Mouse (Mus musculus) CH12.LX (cell line): ENCODE data around the gene Sphkap. TPM values are rescaled to one million over a fixed set of nuclear protein-coding genes. Genes with fewer than 3 reads are reported as not detected.

Experiments used
- DNase-seq: peaks from one replicate; pipeline ENCODE4 v3.0.0-alpha.2; 2013; ENCODE audit errors: extremely low read depth
- H3K27ac ChIP-seq: 2 replicates; pipeline ENCODE4 v1.5.1; 2012; ENCODE audit warnings: low read depth, mild to moderate bottlenecking, control low read depth, moderate library complexity; ENCODE audit not compliant: insufficient read depth
- H3K27me3 ChIP-seq: replicated peaks from 2 replicates; pipeline ENCODE3; 2012; ENCODE audit warnings: inconsistent platforms
- H3K36me3 ChIP-seq, 2 experiments: replicated peaks in 1 of 2; 2 replicates each; pipeline versions ENCODE3 to v1.6.1; 2012; ENCODE audit warnings: inconsistent platforms in 1 of 2, low read length in 1 of 2, mild to moderate bottlenecking in 1 of 2, mixed read lengths in 1 of 2, moderate library complexity in 1 of 2; ENCODE audit not compliant: control insufficient read depth in 1 of 2, insufficient read depth in 1 of 2
- H3K4me1 ChIP-seq, 2 experiments: 2 replicates each; pipeline ENCODE4 v1.6.1; 2012; ENCODE audit warnings: inconsistent platforms in 1 of 2, moderate library complexity in 1 of 2; ENCODE audit not compliant: insufficient read depth in 2 of 2, control insufficient read depth in 1 of 2
- H3K4me2 ChIP-seq: 2 replicates; pipeline ENCODE4 v1.6.1; 2012; ENCODE audit warnings: low read depth, mild to moderate bottlenecking, control low read depth; ENCODE audit not compliant: poor library complexity, insufficient read depth, severe bottlenecking
- H3K4me3 ChIP-seq, 3 experiments: fragments of 150-350 bp in 1 of 3; sonication (generic) in 1 of 3; replicated peaks in 1 of 3; 2 replicates each; pipeline versions ENCODE3 to v1.5.1; 2011 to 2012; ENCODE audit warnings: low read depth in 2 of 3, low read length in 2 of 3, mild to moderate bottlenecking in 2 of 3, moderate library complexity in 2 of 3, control low read depth in 1 of 3, improper control_type of control experiment in 1 of 3, inconsistent platforms in 1 of 3, mixed read lengths in 1 of 3; ENCODE audit not compliant: poor library complexity in 1 of 3
- H3K79me2 ChIP-seq: replicated peaks from 2 replicates; pipeline ENCODE4 v1.6.1; 2012; ENCODE audit warnings: mild to moderate bottlenecking, moderate library complexity; ENCODE audit not compliant: control insufficient read depth, poor library complexity, insufficient read depth, severe bottlenecking; ENCODE audit errors: extremely low read depth
- H3K9ac ChIP-seq: 2 replicates; pipeline ENCODE4 v1.6.1; 2012; ENCODE audit warnings: low read depth, mild to moderate bottlenecking, control low read depth, moderate library complexity; ENCODE audit not compliant: insufficient read depth
- H3K9me3 ChIP-seq: replicated peaks from 2 replicates; pipeline ENCODE3; 2012; ENCODE audit warnings: low read length, inconsistent platforms, mixed read lengths
- BHLHE40 ChIP-seq: IDR thresholded peaks from 2 replicates; pipeline ENCODE4 v1.6.1; 2011; ENCODE audit warnings: mild to moderate bottlenecking, low read depth, low read length, improper control_type of control experiment
- CHD2 ChIP-seq: IDR thresholded peaks from 2 replicates; pipeline ENCODE4 v1.6.1; 2011; ENCODE audit warnings: low read length, improper control_type of control experiment
- CTCF ChIP-seq, 2 experiments: IDR thresholded peaks in 1 of 2; conservative IDR thresholded peaks in 1 of 2; 2 replicates each; pipeline ENCODE4 v1.5.1; 2011 to 2012; ENCODE audit warnings: low read depth in 2 of 2, low read length in 2 of 2, improper control_type of control experiment in 1 of 2, inconsistent platforms in 1 of 2, mild to moderate bottlenecking in 1 of 2, moderate library complexity in 1 of 2
- ETS1 ChIP-seq: conservative IDR thresholded peaks from 2 replicates; pipeline ENCODE4 v1.6.1; 2012; ENCODE audit warnings: low read depth, mild to moderate bottlenecking, inconsistent platforms, low read length, improper control_type of control experiment, moderate library complexity
- JUN ChIP-seq: IDR thresholded peaks from 2 replicates; pipeline ENCODE4 v1.6.1; 2011; ENCODE audit warnings: low read depth, mild to moderate bottlenecking, low read length, improper control_type of control experiment, moderate library complexity; ENCODE audit not compliant: insufficient read depth
- KAT2A ChIP-seq: IDR thresholded peaks from 2 replicates; pipeline ENCODE4 v1.6.1; 2012; ENCODE audit warnings: low read length, improper control_type of control experiment, inconsistent platforms; ENCODE audit not compliant: insufficient replicate concordance
- MAX ChIP-seq: IDR thresholded peaks from 2 replicates; pipeline ENCODE4 v1.6.1; 2011; ENCODE audit warnings: low read length, improper control_type of control experiment
- MAZ ChIP-seq: IDR thresholded peaks from 2 replicates; pipeline ENCODE4 v1.6.1; 2012; ENCODE audit warnings: low read depth, mild to moderate bottlenecking, inconsistent platforms, low read length, improper control_type of control experiment, moderate library complexity
- MXI1 ChIP-seq: IDR thresholded peaks from 2 replicates; pipeline ENCODE4 v1.6.1; 2011; ENCODE audit warnings: mild to moderate bottlenecking, low read depth, low read length, improper control_type of control experiment
- NELFE ChIP-seq: IDR thresholded peaks from 2 replicates; pipeline ENCODE4 v1.6.1; 2011; ENCODE audit warnings: low read depth, low read length, improper control_type of control experiment
- POLR2A ChIP-seq: IDR thresholded peaks from 2 replicates; pipeline ENCODE4 v1.6.1; 2011; ENCODE audit warnings: low read depth, mild to moderate bottlenecking, improper control_type of control experiment, low read length
- RAD21 ChIP-seq: IDR thresholded peaks from 2 replicates; pipeline ENCODE4 v1.6.1; 2011; ENCODE audit warnings: low read depth, mild to moderate bottlenecking, low read length, improper control_type of control experiment, moderate library complexity
- RCOR1 ChIP-seq: conservative IDR thresholded peaks from 2 replicates; pipeline ENCODE4 v1.6.1; 2012; ENCODE audit warnings: low read depth, mild to moderate bottlenecking, inconsistent platforms, low read length, improper control_type of control experiment
- SMC3 ChIP-seq: IDR thresholded peaks from 2 replicates; pipeline ENCODE4 v1.6.1; 2011; ENCODE audit warnings: low read depth, low read length, improper control_type of control experiment
- UBTF ChIP-seq: IDR thresholded peaks from 2 replicates; pipeline ENCODE4 v1.6.1; 2012; ENCODE audit warnings: low read depth, mild to moderate bottlenecking, inconsistent platforms, low read length, improper control_type of control experiment, moderate library complexity
- USF2 ChIP-seq: conservative IDR thresholded peaks from 2 replicates; pipeline ENCODE4 v1.6.1; 2011; ENCODE audit warnings: low read depth, low read length, improper control_type of control experiment
- ZC3H11A ChIP-seq: IDR thresholded peaks from 2 replicates; pipeline ENCODE4 v1.6.1; 2012; ENCODE audit warnings: low read depth, mild to moderate bottlenecking, inconsistent platforms, low read length, improper control_type of control experiment
- ZKSCAN1 ChIP-seq: IDR thresholded peaks from 2 replicates; pipeline ENCODE4 v1.6.1; 2012; ENCODE audit warnings: low read depth, inconsistent platforms, low read length, improper control_type of control experiment, borderline replicate concordance
- ZMIZ1 ChIP-seq: IDR thresholded peaks from 2 replicates; pipeline ENCODE4 v1.6.1; 2012; ENCODE audit warnings: low read depth, mild to moderate bottlenecking, inconsistent platforms, low read length, improper control_type of control experiment
- dilution Hi-C: fragments of 300-500 bp; cut with MboI; formaldehyde crosslinking; loops from 2 replicates; pipeline ENCODE4 v1.14.3; 2020; ENCODE audit warnings: low sequenced_read_pairs; ENCODE audit not compliant: extremely low pct_unique_long_range_greater_than_20kb, extremely low pct_ligation_motif_present
- in situ Hi-C: fragments of 300-500 bp; cut with MboI; formaldehyde crosslinking; loops from 3 replicates; pipeline ENCODE4 v1.14.3; 2019; ENCODE audit warnings: low sequenced_read_pairs, low pct_ligation_motif_present, low pct_unique_long_range_greater_than_20kb, mixed read lengths
- polyA plus RNA-seq: library from polyadenylated mRNA; unstranded; fragments of >175 nt; gene quantifications from 2 replicates; pipeline ENCODE4 v1.2.1, GENCODE M21; 2012; ENCODE audit warnings: low read depth; ENCODE audit not compliant: insufficient read length
- total RNA-seq, 2 experiments: library from RNA; depleted of rRNA; stranded (reverse); fragments of 300-350 nt in 1 of 2; fragments of >200 nt in 1 of 2; gene quantifications; 2 replicates each; pipeline ENCODE4 v1.2.3; 2012 to 2014

Gene Sphkap
- total and polyA plus RNA-seq, 3 experiments = not detected

DNA sequence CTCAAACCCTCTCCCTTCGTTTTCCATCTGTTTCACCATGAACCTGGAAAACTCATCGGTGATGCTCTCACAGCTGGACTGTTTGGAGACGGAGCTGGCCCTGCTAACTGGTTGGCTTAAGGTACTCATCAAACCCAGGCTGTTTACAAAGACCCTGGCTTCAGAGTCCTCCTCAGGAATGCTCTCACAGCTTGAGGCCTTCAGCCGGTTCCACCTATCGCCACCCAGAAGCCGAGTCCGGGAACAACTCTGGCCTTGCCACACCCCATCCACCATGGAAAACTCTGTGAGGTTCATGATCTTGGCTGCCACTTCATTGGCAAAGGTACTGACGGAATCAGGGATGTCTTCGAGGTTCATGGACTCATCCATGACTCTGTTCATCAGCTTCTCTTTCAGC lies 131.4 kb downstream of the Sphkap start:
- H3K4me2 ChIP-seq = no peak overlapping the region
- no peak overlapping the region for H3K9ac ChIP-seq
- H3K4me3 ChIP-seq = no peak overlapping the region
- DNase-seq = no peak
- H3K36me3 ChIP-seq = no peaks in the 10 kb centered on the region
- in situ Hi-C loops (no loop called here), dilution Hi-C loops (no loop called here)
- no peaks in the 10 kb centered on the region for H3K9me3 ChIP-seq
- no peaks in the 10 kb centered on the region for H3K79me2 ChIP-seq
- no peaks in the 10 kb centered on the region for H3K4me1 ChIP-seq
- H3K27ac ChIP-seq = no peak overlapping the region
- no peaks in the 10 kb centered on the region for H3K27me3 ChIP-seq
- TF ChIP-seq JUN = no peak
- no peak for TF ChIP-seq ZKSCAN1
- TF ChIP-seq ZMIZ1 = no peak
- no peak for TF ChIP-seq MAX
- TF ChIP-seq MXI1 = no peak
- no peak for TF ChIP-seq MAZ
- TF ChIP-seq ETS1 = no peak
- TF ChIP-seq, all 38 proteins: peak for 0

GRCm38 (mm10) chr1:83251746-83252145 lies 156.3 kb downstream of the Sphkap start:
- Histone ChIP-seq H3K27ac (no peak overlapping the region), H3K4me1 (no peaks in the 10 kb centered on the region; a peak in 1 of 4 replicates), H3K9ac (no peak overlapping the region), H3K27me3 (no peaks in the 10 kb centered on the region), H3K4me3 (no peak overlapping the region), H3K79me2 (no peaks in the 10 kb centered on the region), H3K4me2 (no peak overlapping the region), H3K36me3 (no peaks in the 10 kb centered on the region), H3K9me3 (no peaks in the 10 kb centered on the region)
- dilution Hi-C loops = no loop called here
- in situ Hi-C loops = no loop called here
- no peak for DNase-seq
- TF ChIP-seq CTCF (conservative IDR thresholded peaks at IDR 0.05 in 1 of 2, IDR thresholded peaks at IDR 0.05 in 1 of 2; ENCODE audit: low read depth in 2 of 2, low read length in 2 of 2) (no peak), USF2 (no peak), MAX (no peak), ETS1 (no peak), RCOR1 (no peak), ZMIZ1 (no peak), BHLHE40 (no peak), MAZ (no peak), RAD21 (no peak), POLR2A (no peak), ZC3H11A (no peak), CHD2 (no peak), NELFE (no peak), UBTF (no peak), ZKSCAN1 (no peak), KAT2A (no peak), SMC3 (no peak)
